Mouse (Mus musculus): ENCODE results near the gene Spns3. TPM values are rescaled to one million over a fixed set of nuclear protein-coding genes. Genes with fewer than 3 reads are reported as not detected.
"Not testable (repeated sequence)": the region's sequence is repeated elsewhere in the genome, so short reads cannot be mapped to it uniquely, and the experiment has no call there.

Spns3 gene
- polyA plus RNA-seq, 1 experiment from 2014 or later, result 0.07 TPM

GRCm38 (mm10) chr11:72543692-72544091 lies 6.6 kb downstream of the Spns3 start:
- not testable (repeated sequence) for H3K9ac ChIP-seq (ENCODE audit: low read length); DNase-seq (ENCODE audit: low spot score); H3K27ac ChIP-seq (replicated peaks; ENCODE audit: low read depth, low read length); ATAC-seq (ENCODE audit: insufficient number of reproducible peaks, low FRiP score, low TSS enrichment, low read depth); H3K36me3 ChIP-seq (ENCODE audit: control insufficient read depth, insufficient read depth, low read length); H3K4me2 ChIP-seq (ENCODE audit: low read depth, severe bottlenecking); H3K9me3 ChIP-seq (ENCODE audit: control insufficient read depth, low read length); H3K27me3 ChIP-seq (ENCODE audit: control insufficient read depth, insufficient read depth, low read length); H3K4me3 ChIP-seq (ENCODE audit: low read depth, low read length); H3K4me1 ChIP-seq (ENCODE audit: control insufficient read depth, insufficient read depth, low read length)
- 92% methylated on average over 1 of the region's 1 CpGs for whole genome bisulfite sequencing

GRCm38 (mm10) chr11:72542586-72542985 lies 7.7 kb downstream of the Spns3 start:
- no peaks in the 10 kb centered on the region for H3K9me3 ChIP-seq (ENCODE audit: control insufficient read depth, low read length)
- no peak overlapping the region for H3K9ac ChIP-seq (ENCODE audit: low read length)
- no peaks in the 10 kb centered on the region for H3K36me3 ChIP-seq (ENCODE audit: control insufficient read depth, insufficient read depth, low read length)
- ATAC-seq (ENCODE audit: insufficient number of reproducible peaks, low FRiP score, low TSS enrichment, low read depth) (no peak), DNase-seq (ENCODE audit: low spot score) (no peak)
- no peak overlapping the region for H3K27ac ChIP-seq (replicated peaks; ENCODE audit: low read depth, low read length)
- H3K27me3 ChIP-seq (ENCODE audit: control insufficient read depth, insufficient read depth, low read length), result no peaks in the 10 kb centered on the region
- WGBS, result 96% methylated on average over 1 of the region's 1 CpGs
- H3K4me2 ChIP-seq (ENCODE audit: low read depth, severe bottlenecking), result no peak overlapping the region
- H3K4me3 ChIP-seq (ENCODE audit: low read depth, low read length), result no peak overlapping the region
- no peaks in the 10 kb centered on the region for H3K4me1 ChIP-seq (ENCODE audit: control insufficient read depth, insufficient read depth, low read length)

- Histone ChIP-seq H3K9me3 (ENCODE audit: control insufficient read depth, low read length) (no peaks in the 10 kb centered on the region), H3K9ac (ENCODE audit: low read length) (no peak overlapping the region), H3K4me3 (ENCODE audit: low read depth, low read length) (no peak overlapping the region), H3K27me3 (ENCODE audit: control insufficient read depth, insufficient read depth, low read length) (no peaks in the 10 kb centered on the region), H3K36me3 (ENCODE audit: control insufficient read depth, insufficient read depth, low read length) (no peaks in the 10 kb centered on the region), H3K4me2 (ENCODE audit: low read depth, severe bottlenecking) (no peak overlapping the region), H3K4me1 (ENCODE audit: control insufficient read depth, insufficient read depth, low read length) (no peaks in the 10 kb centered on the region), H3K27ac (replicated peaks; ENCODE audit: low read depth, low read length) (no peak overlapping the region)
- no peak for DNase-seq (ENCODE audit: low spot score)
- WGBS, result 66% methylated on average over 10 of the region's 10 CpGs
- ATAC-seq (ENCODE audit: insufficient number of reproducible peaks, low FRiP score, low TSS enrichment, low read depth), result no peak
These were observed 8.4 kb downstream of the Spns3 start for GRCm38 (mm10) chr11:72541928-72542327.

GRCm38 (mm10) chr11:72540437-72540836 lies 9.9 kb downstream of the Spns3 start:
- 84% methylated on average over 6 of the region's 6 CpGs for WGBS
- no peak overlapping the region for H3K4me3 ChIP-seq (ENCODE audit: low read depth, low read length)
- no peak overlapping the region for H3K27ac ChIP-seq (replicated peaks; ENCODE audit: low read depth, low read length)
- H3K9me3 ChIP-seq (ENCODE audit: control insufficient read depth, low read length), result no peaks in the 10 kb centered on the region
- H3K4me2 ChIP-seq (ENCODE audit: low read depth, severe bottlenecking), result no peak overlapping the region
- no peaks in the 10 kb centered on the region for H3K4me1 ChIP-seq (ENCODE audit: control insufficient read depth, insufficient read depth, low read length)
- DNase-seq (ENCODE audit: low spot score) (no peak), ATAC-seq (ENCODE audit: insufficient number of reproducible peaks, low FRiP score, low TSS enrichment, low read depth) (no peak)
- H3K9ac ChIP-seq (ENCODE audit: low read length), result no peak overlapping the region
- H3K27me3 ChIP-seq (ENCODE audit: control insufficient read depth, insufficient read depth, low read length), result no peaks in the 10 kb centered on the region
- no peaks in the 10 kb centered on the region for H3K36me3 ChIP-seq (ENCODE audit: control insufficient read depth, insufficient read depth, low read length)

GRCm38 (mm10) chr11:72538811-72539210 lies 11.5 kb downstream of the Spns3 start:
- Histone ChIP-seq H3K4me1 (ENCODE audit: control insufficient read depth, insufficient read depth, low read length) (no peaks in the 10 kb centered on the region), H3K9ac (ENCODE audit: low read length) (no peak overlapping the region), H3K4me2 (ENCODE audit: low read depth, severe bottlenecking) (no peak overlapping the region), H3K27me3 (ENCODE audit: control insufficient read depth, insufficient read depth, low read length) (no peaks in the 10 kb centered on the region), H3K9me3 (ENCODE audit: control insufficient read depth, low read length) (no peaks in the 10 kb centered on the region), H3K27ac (replicated peaks; ENCODE audit: low read depth, low read length) (no peak overlapping the region), H3K36me3 (ENCODE audit: control insufficient read depth, insufficient read depth, low read length) (no peaks in the 10 kb centered on the region), H3K4me3 (ENCODE audit: low read depth, low read length) (no peak overlapping the region)
- no peak for ATAC-seq (ENCODE audit: insufficient number of reproducible peaks, low FRiP score, low TSS enrichment, low read depth)
- DNase-seq (ENCODE audit: low spot score), result no peak
- 91% methylated on average over 7 of the region's 7 CpGs for WGBS

- H3K27ac ChIP-seq (replicated peaks; ENCODE audit: low read depth, low read length), result no peak overlapping the region
- DNase-seq (ENCODE audit: low spot score), result no peak
- no peak overlapping the region for H3K4me2 ChIP-seq (ENCODE audit: low read depth, severe bottlenecking)
- H3K4me3 ChIP-seq (ENCODE audit: low read depth, low read length), result no peak overlapping the region
- no peaks in the 10 kb centered on the region for H3K4me1 ChIP-seq (ENCODE audit: control insufficient read depth, insufficient read depth, low read length)
- ATAC-seq (ENCODE audit: insufficient number of reproducible peaks, low FRiP score, low TSS enrichment, low read depth), result no peak
- WGBS, result 71% methylated on average over 8 of the region's 8 CpGs
- no peaks in the 10 kb centered on the region for H3K9me3 ChIP-seq (ENCODE audit: control insufficient read depth, low read length)
- no peak overlapping the region for H3K9ac ChIP-seq (ENCODE audit: low read length)
- H3K27me3 ChIP-seq (ENCODE audit: control insufficient read depth, insufficient read depth, low read length), result no peaks in the 10 kb centered on the region
- no peaks in the 10 kb centered on the region for H3K36me3 ChIP-seq (ENCODE audit: control insufficient read depth, insufficient read depth, low read length)
These were observed 12.1 kb downstream of the Spns3 start for GRCm38 (mm10) chr11:72538037-72538755.

GRCm38 (mm10) chr11:72537503-72537902 lies 12.8 kb downstream of the Spns3 start:
- WGBS, result 83% methylated on average over 2 of the region's 2 CpGs
- H3K4me3 ChIP-seq (ENCODE audit: low read depth, low read length), result no peak overlapping the region
- no peak overlapping the region for H3K27ac ChIP-seq (replicated peaks; ENCODE audit: low read depth, low read length)
- no peaks in the 10 kb centered on the region for H3K4me1 ChIP-seq (ENCODE audit: control insufficient read depth, insufficient read depth, low read length)
- H3K36me3 ChIP-seq (ENCODE audit: control insufficient read depth, insufficient read depth, low read length), result no peaks in the 10 kb centered on the region
- H3K9ac ChIP-seq (ENCODE audit: low read length), result no peak overlapping the region
- no peaks in the 10 kb centered on the region for H3K9me3 ChIP-seq (ENCODE audit: control insufficient read depth, low read length)
- H3K4me2 ChIP-seq (ENCODE audit: low read depth, severe bottlenecking), result no peak overlapping the region
- H3K27me3 ChIP-seq (ENCODE audit: control insufficient read depth, insufficient read depth, low read length), result no peaks in the 10 kb centered on the region
- ATAC-seq (ENCODE audit: insufficient number of reproducible peaks, low FRiP score, low TSS enrichment, low read depth) (no peak), DNase-seq (ENCODE audit: low spot score) (no peak)

- no peak overlapping the region for H3K27ac ChIP-seq (replicated peaks; ENCODE audit: low read depth, low read length)
- H3K9me3 ChIP-seq (ENCODE audit: control insufficient read depth, low read length), result no peaks in the 10 kb centered on the region
- H3K36me3 ChIP-seq (ENCODE audit: control insufficient read depth, insufficient read depth, low read length), result no peaks in the 10 kb centered on the region
- 76% methylated on average over 3 of the region's 3 CpGs for WGBS
- ATAC-seq (ENCODE audit: insufficient number of reproducible peaks, low FRiP score, low TSS enrichment, low read depth) (no peak), DNase-seq (ENCODE audit: low spot score) (peak; percentile 39)
- no peak overlapping the region for H3K4me3 ChIP-seq (ENCODE audit: low read depth, low read length)
- no peaks in the 10 kb centered on the region for H3K4me1 ChIP-seq (ENCODE audit: control insufficient read depth, insufficient read depth, low read length)
- H3K4me2 ChIP-seq (ENCODE audit: low read depth, severe bottlenecking), result no peak overlapping the region
- H3K27me3 ChIP-seq (ENCODE audit: control insufficient read depth, insufficient read depth, low read length), result no peaks in the 10 kb centered on the region
- no peak overlapping the region for H3K9ac ChIP-seq (ENCODE audit: low read length)
These were observed 14.8 kb downstream of the Spns3 start for GRCm38 (mm10) chr11:72535519-72535918.

GRCm38 (mm10) chr11:72532890-72533289 lies 17.4 kb downstream of the Spns3 start:
- Histone ChIP-seq H3K27ac (replicated peaks; ENCODE audit: low read depth, low read length) (no peak overlapping the region), H3K9me3 (ENCODE audit: control insufficient read depth, low read length) (no peaks in the 10 kb centered on the region), H3K36me3 (ENCODE audit: control insufficient read depth, insufficient read depth, low read length) (no peaks in the 10 kb centered on the region), H3K4me1 (ENCODE audit: control insufficient read depth, insufficient read depth, low read length) (no peaks in the 10 kb centered on the region), H3K4me2 (ENCODE audit: low read depth, severe bottlenecking) (no peak overlapping the region), H3K27me3 (ENCODE audit: control insufficient read depth, insufficient read depth, low read length) (no peaks in the 10 kb centered on the region), H3K4me3 (ENCODE audit: low read depth, low read length) (no peak overlapping the region), H3K9ac (ENCODE audit: low read length) (no peak overlapping the region)
- DNase-seq (ENCODE audit: low spot score), result no peak
- no peak for ATAC-seq (ENCODE audit: insufficient number of reproducible peaks, low FRiP score, low TSS enrichment, low read depth)
- 88% methylated on average over 3 of the region's 3 CpGs for WGBS

Measured in limb, embryonic 11.5 days (tissue).